Mouse (Mus musculus) forelimb bud, embryonic 11.5 days (tissue): ENCODE measurements at regions not wholly inside any gene's neighbourhood (a gene's known extent, or its start where the extent isn't known, plus 50 kb on each side); places are given as distances from the start of the nearest gene placed in this dataset.

Source experiments
- DNase-seq: peaks from one replicate; pipeline ENCODE4 v3.0.0-alpha.2; 2012; ENCODE audit warnings: low read depth, low spot score

DNA sequence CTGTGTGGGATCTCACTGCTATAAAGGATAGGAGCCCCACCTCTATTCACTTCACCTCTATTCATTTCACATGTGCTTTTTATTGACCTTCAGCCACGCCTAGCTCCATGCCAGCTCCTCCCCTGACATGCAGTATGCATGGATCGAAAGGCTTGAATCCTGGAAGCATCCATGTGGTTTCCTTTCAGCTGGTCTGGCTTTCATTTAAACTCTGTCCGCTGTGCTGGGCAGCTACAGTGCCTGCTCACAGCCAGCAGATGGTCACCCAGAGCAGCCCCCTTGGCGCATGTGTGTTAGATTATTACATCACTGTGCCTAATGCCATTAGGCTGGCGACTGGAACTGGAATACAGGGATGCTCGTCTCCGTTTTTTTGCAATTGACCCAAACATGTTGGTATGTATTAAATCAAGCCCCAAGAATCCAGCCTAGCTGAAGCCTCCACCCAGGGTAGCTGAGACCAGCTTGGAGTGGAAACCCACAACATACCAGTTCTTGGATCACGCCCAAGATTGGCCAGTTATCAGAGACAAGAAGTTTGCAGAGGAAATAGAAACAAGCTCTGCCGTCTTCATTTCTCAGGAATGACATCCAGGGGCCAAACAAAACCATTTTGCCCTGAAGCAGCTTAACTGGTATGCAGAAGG is 113.2 kb downstream of the Inhbb start:
- DNase-seq: peak; percentile 57

DNA sequence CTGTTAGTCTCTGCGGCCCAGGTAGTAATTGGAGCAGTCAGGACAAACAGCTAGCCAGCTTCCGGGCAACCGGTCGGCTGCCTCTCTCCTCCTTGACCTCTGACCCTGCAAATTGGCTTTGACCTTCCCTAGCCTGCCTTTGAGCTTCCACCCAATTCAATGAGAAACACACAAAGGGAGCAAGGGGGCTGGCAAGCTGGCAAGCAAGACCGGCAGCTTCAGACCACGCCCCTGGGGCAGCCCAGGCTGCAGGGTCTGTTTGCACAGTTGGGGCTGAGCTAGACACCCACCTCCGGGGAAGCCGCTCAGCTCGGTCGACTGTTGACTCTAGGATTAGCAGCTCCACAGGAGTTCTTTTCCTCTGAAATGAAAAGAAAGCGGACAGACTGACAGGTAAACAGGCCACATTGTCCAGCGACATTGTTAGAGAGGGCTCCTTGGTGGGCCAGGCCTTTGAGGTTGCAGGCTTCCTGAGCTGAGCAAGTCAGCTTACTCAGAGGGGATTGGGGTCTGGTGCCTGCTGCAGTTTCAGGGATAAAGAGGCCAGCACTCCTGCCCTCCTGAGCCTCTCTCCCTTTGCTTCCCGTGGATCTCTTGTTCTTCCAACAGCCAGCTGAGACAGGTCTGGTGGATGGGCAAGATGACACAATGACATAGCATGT is 116.6 kb downstream of the Inhbb start:
- DNase-seq: no peak

DNA sequence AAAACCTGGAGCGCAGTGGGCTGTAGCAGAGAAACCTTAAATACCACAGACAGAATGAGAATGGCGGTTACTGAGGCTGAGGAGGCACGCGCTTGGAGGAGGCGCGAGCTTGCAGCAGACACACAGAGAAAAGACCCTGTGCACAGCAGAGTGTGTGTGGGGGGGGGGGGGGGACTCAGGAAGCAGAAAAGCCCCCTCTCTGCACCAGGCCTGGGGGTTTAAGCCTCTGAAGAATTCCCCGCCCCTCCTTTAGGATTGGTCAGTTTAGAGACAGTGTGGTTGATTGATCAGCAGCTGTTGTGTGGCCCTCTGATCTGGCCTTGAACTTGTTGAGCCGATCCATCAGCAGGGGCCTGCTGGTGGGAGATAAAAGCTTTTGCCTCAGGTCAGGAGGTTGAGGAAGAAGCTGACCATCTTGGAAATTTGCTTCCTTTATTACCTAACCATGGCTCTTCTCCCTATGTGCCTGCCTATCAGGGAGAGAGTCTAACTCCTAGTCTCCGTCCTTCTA is 117.5 kb downstream of the Inhbb start:
- DNase-seq: no peak

DNA sequence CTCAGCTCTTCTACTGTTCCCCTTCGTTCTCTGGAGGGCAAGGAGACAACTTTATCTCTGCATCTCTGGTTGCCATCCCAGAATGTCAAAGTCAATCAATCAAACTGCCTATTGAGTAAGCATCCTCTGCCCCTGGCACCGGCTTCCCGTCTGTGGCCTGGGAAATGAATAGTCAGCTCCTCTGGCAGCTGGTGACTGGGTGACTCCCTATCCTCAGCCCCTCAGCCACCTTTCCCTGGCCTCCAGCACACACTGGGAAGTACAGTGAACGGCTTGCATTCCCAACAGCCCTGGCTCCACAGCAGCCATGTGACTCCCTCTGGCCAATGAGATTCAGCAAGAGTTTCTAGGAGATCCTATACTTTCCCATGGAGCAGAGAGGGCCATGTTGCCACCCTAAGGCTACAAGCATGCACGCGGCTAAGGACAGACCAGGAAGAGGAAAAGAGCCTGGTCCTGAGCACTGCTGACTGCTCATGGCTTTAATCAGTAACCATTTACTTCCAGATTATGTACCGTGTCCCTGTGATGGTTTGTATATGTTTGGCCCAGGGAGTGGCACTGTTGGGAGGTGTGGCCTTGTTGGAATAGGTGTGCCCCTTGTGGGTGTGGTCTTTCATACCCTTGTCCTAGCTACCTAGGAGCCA is 119.6 kb downstream of the Inhbb start:
- DNase-seq: no peak

DNA sequence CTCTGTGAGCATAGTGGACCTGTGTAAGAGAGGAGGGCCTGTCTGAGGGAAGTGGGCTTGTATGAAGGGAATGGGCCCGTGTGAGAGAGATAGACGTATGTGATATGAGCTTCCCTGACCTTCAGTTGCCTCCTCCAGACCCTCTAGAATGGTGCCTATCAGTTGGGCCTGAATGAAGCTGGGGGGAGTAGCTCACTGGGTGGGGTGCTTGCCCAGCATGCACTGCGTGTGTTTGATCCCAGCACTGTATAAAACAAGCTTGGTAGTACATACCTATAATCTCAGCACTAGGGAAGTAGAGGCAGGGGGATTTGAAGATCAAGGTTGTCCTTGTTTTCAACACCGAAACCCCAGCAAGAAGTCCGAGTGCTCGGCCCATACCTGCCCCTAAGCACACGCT is 120.1 kb downstream of the Inhbb start:
- no peak for DNase-seq

DNA sequence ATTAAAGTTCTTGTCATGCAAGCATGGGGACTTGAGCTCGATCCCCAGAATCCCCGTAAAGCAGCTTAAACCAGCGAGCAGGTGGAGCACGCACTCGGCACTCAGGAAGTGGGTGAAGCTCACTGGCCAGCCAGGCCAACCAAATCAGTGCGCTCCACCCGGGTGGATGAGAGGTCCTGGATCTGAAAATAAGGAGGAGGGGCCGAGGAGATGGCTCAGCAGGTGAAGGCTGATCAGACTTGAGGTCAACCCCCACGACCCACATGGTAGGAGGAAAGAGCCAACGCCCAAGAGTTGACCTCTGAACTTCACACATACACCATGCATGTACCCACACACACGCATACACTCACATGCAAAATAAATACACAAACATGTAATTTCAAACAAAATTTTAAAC is 120.8 kb downstream of the Inhbb start:
- DNase-seq: no peak

DNA sequence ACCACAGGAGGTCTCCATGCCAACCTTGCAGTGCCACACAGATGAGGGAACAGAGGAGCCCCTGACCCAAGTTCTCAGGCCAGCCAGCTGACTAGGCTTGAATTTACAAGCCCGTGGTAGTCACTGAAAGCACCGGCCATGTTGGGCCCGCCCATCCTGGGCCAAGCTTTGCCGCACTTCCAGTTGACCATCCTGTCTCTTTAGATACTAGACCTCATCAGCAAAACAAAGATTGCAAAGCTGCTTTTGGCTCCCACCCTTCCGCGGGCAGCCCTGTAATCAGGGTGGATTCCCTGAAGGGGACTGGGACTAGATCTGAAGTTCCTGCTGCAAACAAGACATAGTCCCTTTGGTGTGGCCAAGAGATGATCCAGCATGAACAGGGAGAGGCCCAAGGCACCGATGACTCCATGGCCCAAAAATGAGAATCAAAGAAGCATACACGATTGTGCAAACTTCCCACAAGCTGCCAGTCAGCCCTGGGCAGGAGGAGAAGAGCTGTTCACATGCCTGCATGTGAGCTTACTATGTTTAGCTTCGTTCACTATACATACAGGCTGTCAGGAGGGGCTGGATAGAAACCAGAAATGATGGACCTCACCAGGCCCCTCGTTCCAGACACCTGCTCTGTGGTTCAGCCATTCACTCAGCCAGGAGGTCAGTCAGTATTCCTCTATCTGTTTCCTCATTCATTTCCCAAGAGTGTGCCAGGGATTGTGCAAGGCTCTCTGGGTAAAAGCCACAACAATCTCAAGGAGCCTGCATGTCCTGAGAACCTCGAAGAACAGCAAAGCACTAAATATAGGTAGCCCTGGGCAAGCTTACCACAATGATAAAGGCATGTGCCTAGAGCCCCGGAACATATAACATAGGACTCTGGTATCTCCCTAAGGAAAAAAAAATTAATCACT is 122.0 kb downstream of the Inhbb start:
- DNase-seq: no peak

DNA sequence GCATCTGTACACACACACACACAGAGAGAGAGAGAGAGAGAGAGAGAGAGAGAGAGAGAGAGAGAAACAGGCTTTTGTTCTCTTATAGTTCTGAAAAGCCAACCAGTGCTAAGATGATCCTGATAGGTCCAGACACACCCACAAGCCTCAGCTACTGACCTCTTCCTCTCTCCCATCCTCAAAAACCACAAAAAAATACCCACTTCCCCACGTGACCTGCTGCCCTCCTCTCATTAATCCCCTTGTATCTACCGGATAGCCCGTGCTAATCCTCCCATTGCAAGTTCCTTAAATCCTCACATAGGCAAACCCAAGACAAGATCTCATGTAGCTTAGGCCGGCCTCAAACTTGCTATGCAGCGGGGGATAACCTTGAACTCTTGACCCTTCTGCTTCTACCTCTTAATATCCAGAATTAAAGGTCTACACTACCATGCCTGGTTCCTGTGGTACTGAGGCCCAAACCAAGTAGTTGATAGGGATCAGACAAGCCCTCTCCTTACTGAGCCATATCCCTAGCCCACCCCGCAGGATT is 123.3 kb downstream of the Inhbb start:
- DNase-seq: no peak

DNA sequence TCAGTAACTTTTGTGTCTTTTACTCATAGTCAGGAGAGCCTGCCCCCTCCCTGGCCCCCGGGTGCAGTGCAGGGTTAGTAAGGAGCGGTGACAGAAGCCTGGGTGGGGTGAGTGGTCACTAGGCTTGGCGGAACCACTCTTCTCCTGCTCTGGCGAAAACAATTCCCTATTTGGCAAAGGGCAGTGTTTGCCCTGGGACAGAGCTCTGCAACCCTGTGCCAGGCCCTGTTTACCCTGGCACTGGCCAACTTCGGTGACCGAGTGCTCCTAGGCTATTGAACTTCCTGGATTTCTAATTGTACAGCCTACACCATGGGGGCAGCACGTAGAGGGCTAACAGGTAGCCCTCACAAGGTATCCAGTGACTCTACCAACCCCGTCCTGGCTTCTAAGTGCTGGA is 126.9 kb downstream of the Inhbb start:
- no peak for DNase-seq

DNA sequence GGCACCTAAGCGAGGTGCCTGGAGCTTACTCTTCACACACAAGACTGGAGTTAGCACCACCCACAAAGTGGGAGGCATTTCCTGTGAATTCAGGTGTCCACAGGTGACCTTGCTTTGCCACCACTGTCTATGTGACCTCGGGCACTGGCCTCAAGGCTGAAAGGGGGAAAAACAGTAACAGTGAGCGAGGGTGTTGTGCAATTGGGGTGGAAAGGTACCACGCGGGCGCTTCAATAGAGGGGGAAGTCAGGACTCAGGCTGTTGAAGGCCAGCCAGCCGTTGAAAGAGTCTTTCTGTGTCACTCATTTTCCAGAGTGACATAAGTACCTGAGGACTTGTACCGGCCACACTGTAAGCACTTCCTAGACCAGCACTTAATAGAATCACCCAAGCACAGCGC is 128.2 kb downstream of the Inhbb start:
- no peak for DNase-seq

DNA sequence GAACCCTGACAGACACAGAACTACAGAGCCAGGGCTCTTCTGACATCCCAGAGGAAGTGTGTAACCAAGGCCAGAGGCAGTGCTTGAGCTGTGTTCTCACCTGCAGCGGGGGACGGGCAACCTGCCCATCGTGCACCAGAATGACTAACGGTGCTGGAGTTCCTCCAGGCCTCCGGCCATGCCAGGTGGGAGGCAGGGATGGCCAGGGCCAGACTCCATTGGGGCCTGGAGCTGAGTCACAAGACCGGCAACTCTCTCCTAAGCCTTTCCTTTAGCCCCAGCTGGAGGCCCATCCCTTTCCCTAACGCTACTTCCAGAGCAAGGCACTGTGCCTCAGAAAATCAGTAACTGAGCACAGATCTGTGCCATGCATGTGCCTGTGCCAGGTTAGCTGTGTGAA is 129.8 kb downstream of the Inhbb start:
- DNase-seq: no peak

DNA sequence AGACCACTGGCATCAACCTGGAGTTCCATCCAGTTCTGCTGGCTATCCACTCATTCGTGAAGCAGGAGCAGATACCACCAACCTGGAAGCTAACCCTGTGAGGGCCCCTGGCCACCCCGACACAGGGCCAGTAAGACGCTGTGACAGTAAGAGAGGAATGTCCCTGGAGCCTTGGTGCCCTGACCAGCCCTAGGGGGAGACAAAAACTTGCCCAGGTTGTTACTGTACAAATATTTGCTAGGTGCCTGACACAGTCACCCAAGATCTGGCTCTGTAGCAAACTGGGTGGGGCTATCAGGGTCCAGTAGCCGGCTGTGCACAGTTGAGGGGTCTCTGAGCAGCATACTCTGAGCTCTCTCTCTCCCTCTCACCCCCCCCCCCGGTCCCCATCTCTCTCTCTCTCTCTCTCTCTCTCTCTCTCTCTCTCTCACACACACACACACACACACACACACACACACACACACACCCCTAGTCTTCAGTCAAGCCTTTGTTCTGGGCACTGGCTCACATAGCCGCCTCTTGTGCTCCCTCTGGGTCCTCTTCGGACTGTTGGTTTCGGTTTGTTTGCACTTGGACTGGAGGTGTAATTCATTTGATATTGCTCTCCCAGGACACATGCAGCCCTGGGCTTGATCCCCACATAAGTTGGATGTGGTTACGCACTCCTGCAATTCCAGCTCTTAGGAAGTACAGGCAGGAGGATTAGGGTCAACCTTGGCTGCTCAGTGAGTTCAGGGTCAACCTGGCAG is 131.7 kb downstream of the Inhbb start:
- no peak for DNase-seq

DNA sequence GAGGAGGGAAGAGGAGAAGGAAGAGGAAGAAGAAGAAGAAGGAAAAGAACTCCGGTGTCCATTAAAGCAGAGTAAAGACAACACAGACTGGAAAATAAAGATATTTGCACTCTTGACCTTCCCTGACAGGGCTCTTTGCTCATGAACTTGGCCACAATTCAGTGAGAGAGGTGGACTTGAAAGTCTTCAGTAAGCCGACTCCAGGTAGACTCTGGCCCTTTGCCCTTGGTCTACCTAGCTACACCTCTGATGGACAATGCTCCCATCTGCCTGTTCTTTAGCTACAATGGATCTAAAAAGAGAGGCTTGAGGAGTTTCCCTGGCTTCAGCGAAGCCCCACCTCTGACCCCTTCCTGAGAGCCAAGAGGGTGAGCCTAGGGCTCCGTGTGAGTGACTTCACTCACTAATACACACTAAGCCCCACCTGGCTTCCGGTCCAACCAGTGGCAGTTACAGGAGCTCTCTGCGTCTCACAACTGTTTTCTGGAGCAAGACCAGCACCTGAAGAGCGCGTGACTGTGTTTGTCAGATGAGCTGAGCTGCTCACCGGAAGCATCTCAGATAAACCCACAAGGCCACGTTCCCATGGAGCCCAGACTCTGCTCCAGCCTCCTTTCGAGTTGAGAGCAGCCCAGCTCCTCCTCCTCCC is 132.4 kb downstream of the Inhbb start:
- no peak for DNase-seq

DNA sequence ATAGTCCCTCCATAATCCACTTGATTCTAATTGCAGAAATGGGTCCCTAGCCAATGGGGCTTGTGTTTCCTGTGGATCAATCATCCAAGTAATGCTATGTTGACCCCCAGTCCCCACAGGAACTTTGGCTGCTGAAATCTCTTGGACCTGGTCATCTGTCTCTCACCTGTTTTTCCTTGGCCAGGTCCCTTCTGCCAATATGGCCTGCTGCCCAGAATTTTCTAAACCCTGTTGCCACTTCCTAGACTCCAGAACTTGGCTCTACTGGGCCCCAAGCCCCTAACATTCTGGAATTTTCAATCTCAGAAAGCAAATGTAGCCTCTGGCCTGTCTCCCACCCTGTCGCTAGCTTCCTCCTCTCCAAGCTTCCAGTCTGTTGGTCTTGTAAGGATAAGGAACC is 139.6 kb downstream of the Inhbb start:
- no peak for DNase-seq

DNA sequence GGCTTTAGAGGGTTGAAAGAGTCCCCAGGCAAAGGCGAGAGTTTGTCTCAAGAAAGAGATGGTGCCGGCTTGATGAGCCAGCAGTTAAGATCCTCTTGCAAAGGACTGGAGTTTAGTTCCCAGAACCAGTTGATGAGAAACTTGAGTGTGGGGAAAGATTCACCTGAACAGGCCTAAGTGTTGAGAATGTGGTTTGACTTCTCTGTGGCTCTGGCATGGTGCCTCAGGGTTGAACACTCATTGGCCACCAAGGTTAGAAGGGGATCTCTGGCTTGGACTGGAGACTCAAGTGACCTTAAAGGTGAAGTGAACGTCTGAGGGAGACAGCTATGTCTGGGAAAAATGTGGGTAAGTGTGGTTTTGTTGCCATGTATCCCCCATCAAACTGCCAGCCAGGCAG is 142.8 kb downstream of the Inhbb start:
- DNase-seq: no peak

DNA sequence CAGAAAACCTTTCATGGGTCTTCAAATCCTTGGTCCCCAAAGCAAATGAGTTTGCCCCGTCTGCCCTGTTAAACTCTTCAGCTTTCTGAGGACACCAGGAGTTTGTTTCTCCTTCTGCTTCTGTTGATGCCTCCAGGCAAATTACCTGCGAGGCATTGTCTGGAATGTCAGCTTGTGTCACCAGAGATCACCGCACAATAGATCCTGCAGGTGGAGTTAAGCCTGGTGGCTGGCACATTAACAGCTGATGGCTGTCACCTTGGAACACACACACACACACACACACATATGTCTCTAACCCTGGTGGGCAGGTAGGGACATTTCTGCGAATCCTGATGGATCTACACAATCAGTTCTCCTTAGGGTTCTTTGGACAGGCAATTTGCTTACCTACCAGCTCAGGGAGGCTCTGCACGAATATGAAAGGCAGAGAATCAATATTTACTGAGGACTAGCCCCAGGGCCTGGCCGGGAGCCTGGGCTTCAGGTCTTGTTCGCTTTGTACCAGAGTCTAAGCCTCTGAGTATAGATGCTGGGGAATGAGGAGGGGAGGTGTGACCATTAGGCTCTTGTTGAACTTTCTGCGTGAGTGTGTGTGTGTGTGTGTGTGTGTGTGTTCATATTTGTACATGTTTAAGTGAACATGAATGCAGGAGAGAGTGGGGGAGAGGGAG is 143.4 kb downstream of the Inhbb start:
- no peak for DNase-seq

DNA sequence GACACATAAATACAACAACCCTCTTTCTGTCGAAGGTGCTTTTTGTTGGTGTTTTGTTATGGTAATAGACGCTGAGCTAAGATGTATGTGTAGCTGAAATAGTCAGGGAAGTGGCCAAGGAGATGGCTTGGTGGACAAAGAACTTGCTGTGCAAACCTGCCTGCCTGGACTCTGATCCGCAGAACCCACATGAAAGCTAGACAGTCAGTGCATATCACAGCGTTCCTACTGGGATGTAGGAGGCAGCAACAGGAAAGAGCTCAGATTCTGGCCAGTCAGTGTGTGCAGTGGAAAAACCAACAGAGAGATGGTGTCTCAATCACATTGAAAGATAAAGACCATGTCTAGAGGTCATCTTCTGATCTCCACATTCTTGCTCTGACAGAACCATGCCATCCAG is 144.1 kb downstream of the Inhbb start:
- DNase-seq: no peak

DNA sequence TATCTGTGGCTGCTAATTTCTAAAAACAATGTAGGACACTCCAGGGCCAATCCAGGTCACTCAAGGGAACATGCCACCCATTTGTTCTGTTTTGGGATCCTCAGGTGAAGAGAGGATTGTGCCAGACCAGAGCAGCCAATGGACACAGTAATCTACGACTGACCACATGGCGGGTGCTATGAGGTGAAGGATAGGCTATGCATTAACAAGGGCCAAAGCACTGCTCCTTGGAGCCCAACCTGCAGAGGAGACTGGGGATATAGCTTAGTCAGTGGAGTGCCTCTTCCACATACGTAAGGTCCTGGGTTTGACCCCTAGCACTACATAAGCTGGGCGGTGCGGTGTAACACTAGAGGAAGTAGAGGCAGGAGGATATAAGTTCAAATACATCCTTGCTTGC is 156.0 kb downstream of the Inhbb start:
- DNase-seq: no peak

DNA sequence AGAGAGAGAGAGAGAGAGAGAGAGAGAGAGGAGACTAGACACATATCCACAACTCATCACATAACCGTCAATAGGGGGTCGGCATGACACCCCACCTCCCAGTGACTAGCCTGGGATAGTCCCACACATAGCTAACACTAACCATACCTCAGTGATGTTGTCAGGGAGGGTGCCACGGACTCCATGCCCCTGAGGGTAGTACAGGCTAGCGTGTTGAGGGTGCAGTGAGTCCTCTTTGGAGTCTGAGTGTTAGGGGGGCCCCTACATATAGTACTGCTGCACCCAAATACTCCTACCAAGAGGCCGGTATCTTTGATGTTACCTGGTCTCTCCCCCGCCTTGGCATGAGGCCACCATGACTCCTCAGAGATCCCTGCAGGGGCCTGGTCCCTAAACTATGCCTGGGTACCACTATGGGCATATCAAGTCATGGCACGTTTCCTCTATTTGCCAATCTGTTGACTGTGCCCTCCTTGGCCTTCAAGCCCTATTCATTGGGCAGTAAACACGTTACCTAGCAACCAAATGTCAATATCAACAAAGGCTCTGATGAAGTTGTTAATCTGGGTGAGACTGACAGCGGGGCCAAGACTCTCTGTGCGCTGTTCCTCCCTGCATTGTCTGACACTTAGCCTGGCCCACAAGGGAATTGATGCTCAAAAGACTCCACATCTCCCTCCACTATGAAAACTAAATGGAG is 156.7 kb downstream of the Inhbb start:
- DNase-seq: no peak
